In the genomic region with DNA sequence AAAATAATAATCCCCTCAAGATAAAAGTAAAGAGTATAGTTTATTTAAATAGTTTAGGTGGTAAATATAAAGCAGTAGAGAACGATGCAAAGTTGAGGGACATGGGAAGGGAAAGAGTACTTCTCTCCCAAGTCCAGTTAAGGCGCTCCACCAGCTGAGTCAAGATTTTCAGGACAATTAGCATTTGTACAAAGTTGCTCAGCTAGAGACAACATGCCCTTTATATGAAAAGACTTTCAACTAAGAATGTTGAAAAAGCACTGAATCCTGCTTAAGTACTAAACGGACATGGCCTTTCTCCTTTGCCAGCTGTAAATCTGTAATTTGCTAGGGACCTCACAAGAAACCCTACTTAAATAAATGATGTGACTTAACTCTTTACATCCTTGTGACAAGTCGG, we compare ENCODE assay signal across 7 mouse cellular contexts. TPM values are rescaled to one million over a fixed set of nuclear protein-coding genes. Genes with fewer than 3 reads are reported as not detected.
DNase-seq lines count a peak whose midpoint lies in the region; ATAC-seq and TF ChIP-seq lines count a peak whose summit lies in the region.

No protein-coding gene starts in this region.

- no peak for TF ChIP-seq POLR2A in limb, embryonic 14.5 days (IDR thresholded peaks at IDR 0.05; ENCODE audit: borderline replicate concordance, extremely low read depth, insufficient read depth, insufficient read length)

- H3K9ac ChIP-seq in lung, postnatal 0 days (replicated peaks; ENCODE audit: low read depth) = 0 out of 2 replicates have a peak overlapping the region, but pooled peaks have one; percentile 45
- H3K9ac ChIP-seq in forebrain, embryonic 13.5 days = peak overlapping the region; percentile 73
- H3K9ac ChIP-seq in limb, embryonic 14.5 days (ENCODE audit: low read depth, low read length, severe bottlenecking) = peak overlapping the region; percentile 66
- H3K9ac ChIP-seq in stomach, embryonic 15.5 days = no peak overlapping the region

- H3K4me2 ChIP-seq in lung, postnatal 0 days (replicated peaks; ENCODE audit: low read depth, low read length) = peak overlapping the region; percentile 65
- peak overlapping the region; percentile 69 for H3K4me2 ChIP-seq in forebrain, embryonic 13.5 days
- H3K4me2 ChIP-seq in limb, embryonic 14.5 days (replicated peaks; ENCODE audit: low read depth, low read length, severe bottlenecking) = peak overlapping the region; percentile 70
- peak overlapping the region; percentile 71 for H3K4me2 ChIP-seq in stomach, embryonic 15.5 days

- DNase-seq in lung, postnatal 0 days (ENCODE audit: low spot score) = peak; percentile 21
- no peak for DNase-seq in lung, postnatal 4 days
- no peak for DNase-seq in limb, embryonic 14.5 days (ENCODE audit: low spot score)
- no peak for DNase-seq in spleen, postnatal 36 days (ENCODE audit: low spot score in 2 of 2)
- DNase-seq in ovary, postnatal 14 days (ENCODE audit: low spot score) = no peak

- H3K27ac ChIP-seq in lung, postnatal 0 days (ENCODE audit: low read length) = peak overlapping the region; percentile 93
- peak overlapping the region; percentile 99 for H3K27ac ChIP-seq in forebrain, embryonic 13.5 days
- H3K27ac ChIP-seq in limb, embryonic 14.5 days (replicated peaks; ENCODE audit: low read depth, low read length) = peak overlapping the region; percentile 90
- H3K27ac ChIP-seq in stomach, embryonic 15.5 days = peak overlapping the region; percentile 85

- 43% methylated on average over 4 of the region's 4 CpGs for WGBS in lung, postnatal 0 days
- 16% methylated on average over 4 of the region's 4 CpGs for WGBS in forebrain, embryonic 13.5 days
- WGBS in limb, embryonic 14.5 days = 48% methylated on average over 4 of the region's 4 CpGs
- WGBS in stomach, embryonic 15.5 days = 38% methylated on average over 4 of the region's 4 CpGs

- H3K36me3 ChIP-seq in lung, postnatal 0 days (ENCODE audit: insufficient read depth, low read length) = no peaks in the 10 kb centered on the region
- H3K36me3 ChIP-seq in forebrain, embryonic 13.5 days (ENCODE audit: poor library complexity, severe bottlenecking) = no peaks in the 10 kb centered on the region
- H3K36me3 ChIP-seq in limb, embryonic 14.5 days (ENCODE audit: control insufficient read depth, insufficient read depth, low read length) = no peaks in the 10 kb centered on the region
- no peaks in the 10 kb centered on the region for H3K36me3 ChIP-seq in stomach, embryonic 15.5 days

- TF ChIP-seq EP300 in lung, postnatal 0 days (IDR thresholded peaks at IDR 0.05) = no peak

- TF ChIP-seq CTCF in lung, postnatal 0 days (IDR thresholded peaks at IDR 0.05) = no peak

- ATAC-seq in lung, postnatal 0 days = no peak
- no peak for ATAC-seq in forebrain, embryonic 13.5 days
- no peak for ATAC-seq in limb, embryonic 14.5 days (ENCODE audit: low FRiP score, low read depth)
- ATAC-seq in stomach, embryonic 15.5 days (ENCODE audit: insufficient read depth, low FRiP score, low read depth) = no peak

- H3K9me3 ChIP-seq in lung, postnatal 0 days (ENCODE audit: low read length) = no peaks in the 10 kb centered on the region
- no peaks in the 10 kb centered on the region for H3K9me3 ChIP-seq in forebrain, embryonic 13.5 days (replicated peaks)
- no peaks in the 10 kb centered on the region for H3K9me3 ChIP-seq in limb, embryonic 14.5 days (ENCODE audit: control insufficient read depth, low read length)
- no peaks in the 10 kb centered on the region for H3K9me3 ChIP-seq in stomach, embryonic 15.5 days

- peak overlapping the region; percentile 70; the same call in 1 of the 2 replicates for H3K4me3 ChIP-seq in lung, postnatal 0 days (ENCODE audit: low read depth, low read length)
- H3K4me3 ChIP-seq in forebrain, embryonic 13.5 days = peak overlapping the region; percentile 53
- H3K4me3 ChIP-seq in limb, embryonic 14.5 days (replicated peaks; ENCODE audit: low read length) = peak overlapping the region; percentile 66
- H3K4me3 ChIP-seq in stomach, embryonic 15.5 days (replicated peaks) = peak overlapping the region; percentile 58; the same call in 1 of the 2 replicates

- H3K27me3 ChIP-seq in lung, postnatal 0 days (replicated peaks; ENCODE audit: insufficient read depth, low read length) = no peaks in the 10 kb centered on the region
- H3K27me3 ChIP-seq in forebrain, embryonic 13.5 days = no peaks in the 10 kb centered on the region
- no peaks in the 10 kb centered on the region for H3K27me3 ChIP-seq in limb, embryonic 14.5 days (ENCODE audit: control insufficient read depth, insufficient read depth, low read length)
- H3K27me3 ChIP-seq in stomach, embryonic 15.5 days (replicated peaks) = no peaks in the 10 kb centered on the region

- no peaks in the 10 kb centered on the region; the same call in 1 of the 2 replicates for H3K4me1 ChIP-seq in lung, postnatal 0 days (ENCODE audit: insufficient read depth, low read depth, low read length)
- H3K4me1 ChIP-seq in forebrain, embryonic 13.5 days = peaks cover 18% of the 10 kb centered on the region
- peaks cover 9% of the 10 kb centered on the region for H3K4me1 ChIP-seq in limb, embryonic 14.5 days (ENCODE audit: control insufficient read depth, insufficient read depth, low read length)
- no peaks in the 10 kb centered on the region for H3K4me1 ChIP-seq in stomach, embryonic 15.5 days

RNA-seq across cellular contexts. Expression of a gene that starts 0.3 kb away (rescaled TPM):
- polyA plus RNA-seq in lung, postnatal 0 days (2015; fragmentation: Nextera tagmentation; extraction: Ambion mirVana) = 7.3 and 9.5 TPM in 2 replicates
- 16.9 and 23.7 TPM in 2 replicates for polyA plus RNA-seq in forebrain, embryonic 13.5 days (2015; fragmentation: Nextera tagmentation; extraction: Ambion mirVana)
- polyA plus RNA-seq in limb, embryonic 14.5 days (2012; rRNA removed) = 26.1 and 27.3 TPM in 2 replicates
- polyA plus RNA-seq in limb, embryonic 14.5 days (2014; fragmentation: Nextera tagmentation; extraction: Ambion mirVana) = 12.7 and 15.1 TPM in 2 replicates
- 10.9 and 11.0 TPM in 2 replicates for polyA plus RNA-seq in stomach, embryonic 15.5 days (2015; fragmentation: Nextera tagmentation; extraction: Ambion mirVana)

RNA-seq across cellular contexts. Expression of a gene that starts 38.0 kb away (rescaled TPM):
- not detected in 2 replicates for polyA plus RNA-seq in lung, postnatal 0 days (2015; fragmentation: Nextera tagmentation; extraction: Ambion mirVana)
- polyA plus RNA-seq in forebrain, embryonic 13.5 days (2015; fragmentation: Nextera tagmentation; extraction: Ambion mirVana) = not detected in 2 replicates
- polyA plus RNA-seq in limb, embryonic 14.5 days (2012; rRNA removed) = not detected in 2 replicates
- polyA plus RNA-seq in limb, embryonic 14.5 days (2014; fragmentation: Nextera tagmentation; extraction: Ambion mirVana) = not detected in 2 replicates
- 0.66 and 0.92 TPM in 2 replicates for polyA plus RNA-seq in stomach, embryonic 15.5 days (2015; fragmentation: Nextera tagmentation; extraction: Ambion mirVana)

RNA-seq across cellular contexts. Expression of a gene that starts 53.4 kb away (rescaled TPM):
- polyA plus RNA-seq in lung, postnatal 0 days (2015; fragmentation: Nextera tagmentation; extraction: Ambion mirVana) = 2.6 TPM in 2 replicates
- polyA plus RNA-seq in forebrain, embryonic 13.5 days (2015; fragmentation: Nextera tagmentation; extraction: Ambion mirVana) = 188 and 208 TPM in 2 replicates
- 2.0 and 3.3 TPM in 2 replicates for polyA plus RNA-seq in limb, embryonic 14.5 days (2012; rRNA removed)
- polyA plus RNA-seq in limb, embryonic 14.5 days (2014; fragmentation: Nextera tagmentation; extraction: Ambion mirVana) = 2.8 and 3.8 TPM in 2 replicates
- polyA plus RNA-seq in stomach, embryonic 15.5 days (2015; fragmentation: Nextera tagmentation; extraction: Ambion mirVana) = 3.6 and 5.3 TPM in 2 replicates

Comparison
In these comparisons a context has a peak if more than half of its experiments do, and no peak if none do; other contexts are left out.
1. RNA of a gene that starts 53.4 kb away (polyA plus RNA-seq): 188 to 208 TPM in forebrain, embryonic 13.5 days; 2.0 to 3.8 TPM in limb, embryonic 14.5 days, 3.6 to 5.3 TPM in stomach, embryonic 15.5 days and 2.6 TPM in lung, postnatal 0 days; every median in the first group is over 10 times any median in the second.
2. Peak in every context shown above with its lines, with median percentiles within 50 percentile points of each other: H3K27ac ChIP-seq, H3K4me2 ChIP-seq and H3K4me3 ChIP-seq.